Mouse (Mus musculus) embryonic fibroblast, embryonic 13.5 days (primary cell): ENCODE results near the gene Gtsf1l.
"Not testable (repeated sequence)": the region's sequence is repeated elsewhere in the genome, so short reads cannot be mapped to it uniquely, and the experiment has no call there.

Experiments
- CTCF ChIP-seq: IDR thresholded peaks from 2 replicates; pipeline ENCODE4 v1.5.1; 2011; ENCODE audit warnings: mild to moderate bottlenecking, control low read depth, low read length, moderate library complexity, borderline replicate concordance; ENCODE audit not compliant: insufficient read depth
- POLR2A ChIP-seq: IDR thresholded peaks from 2 replicates; pipeline ENCODE4 v1.6.1; 2011; ENCODE audit warnings: low read depth, mild to moderate bottlenecking, control low read depth, low read length, moderate library complexity

GRCm38 (mm10) chr2:163058981-163059380, 28.7 kb downstream of the Gtsf1l start:
- not testable (repeated sequence) for TF ChIP-seq POLR2A, CTCF
